Mouse (Mus musculus): ENCODE results near the gene Gm28305.

The Gm28305 gene

DNA sequence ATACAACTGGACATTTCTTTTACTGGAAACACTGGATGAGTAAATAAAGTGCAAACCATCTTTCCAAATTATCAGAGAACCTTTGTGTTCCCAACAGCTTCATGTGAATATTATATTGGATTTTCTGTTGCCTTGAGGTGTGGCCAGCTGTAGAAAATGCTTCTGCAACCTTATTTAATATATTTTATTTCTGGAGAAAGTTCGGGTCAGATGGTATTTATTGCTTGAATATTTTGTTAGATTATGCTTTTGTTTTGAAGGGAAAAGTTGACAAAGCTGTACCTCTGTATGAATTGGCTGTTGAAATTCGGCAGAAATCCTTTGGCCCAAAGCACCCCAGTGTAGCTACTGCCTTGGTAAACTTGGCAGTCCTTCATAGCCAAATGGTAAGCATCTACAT is at the start of gene Gm28305:
Gene Gm28305, plus strand, starts transcription at position 301 of the 400 bp plus-strand sequence.
- DNase-seq (ENCODE audit: inconsistent age in 2 of 2, low spot score in 1 of 2), result no peak

DNA sequence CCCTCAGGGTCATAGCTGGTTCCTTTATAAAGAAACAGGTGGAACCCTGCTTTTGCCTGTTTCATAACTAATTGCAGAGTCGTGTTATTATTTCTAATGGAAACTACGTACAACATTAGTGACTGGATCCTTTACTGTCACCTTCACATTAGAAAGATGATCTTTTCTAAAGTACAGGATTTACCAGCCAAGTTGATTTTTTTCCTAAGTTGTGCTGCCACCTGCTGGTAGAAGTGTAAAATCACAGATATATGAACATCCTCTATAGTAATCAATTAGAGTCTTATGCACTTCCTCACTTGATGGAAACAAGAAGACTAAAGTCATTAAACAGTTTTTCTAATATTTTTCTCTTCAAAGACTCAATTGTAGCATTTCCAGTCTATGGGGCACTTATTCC is 44.0 kb upstream of the Gm28305 start:
- DNase-seq (ENCODE audit: inconsistent age in 2 of 2, low spot score in 1 of 2), result peak; percentile 16 to 81

DNA sequence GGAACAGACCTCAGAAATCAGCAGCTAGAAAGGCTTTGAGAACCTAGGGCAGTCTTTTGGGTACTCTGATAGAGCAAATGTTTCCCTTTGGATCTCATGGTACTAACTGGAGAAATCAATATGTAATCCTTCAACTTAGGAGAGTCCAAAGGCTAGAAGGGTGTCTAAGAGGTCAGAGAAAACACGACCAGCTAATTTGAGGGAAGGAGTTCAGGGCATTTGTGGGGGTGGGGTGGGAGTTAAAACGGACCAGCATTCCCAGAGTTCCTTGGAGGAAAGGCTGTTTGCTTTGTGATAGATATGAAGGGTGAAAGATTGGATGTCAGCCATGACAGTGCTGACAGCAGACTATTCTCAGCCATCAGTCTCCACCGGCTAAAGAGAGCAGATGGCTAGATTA is 39.9 kb upstream of the Gm28305 start:
- DNase-seq (ENCODE audit: inconsistent age in 2 of 2, low spot score in 1 of 2), result peak in 1 of 2 experiments; percentile 28

DNA sequence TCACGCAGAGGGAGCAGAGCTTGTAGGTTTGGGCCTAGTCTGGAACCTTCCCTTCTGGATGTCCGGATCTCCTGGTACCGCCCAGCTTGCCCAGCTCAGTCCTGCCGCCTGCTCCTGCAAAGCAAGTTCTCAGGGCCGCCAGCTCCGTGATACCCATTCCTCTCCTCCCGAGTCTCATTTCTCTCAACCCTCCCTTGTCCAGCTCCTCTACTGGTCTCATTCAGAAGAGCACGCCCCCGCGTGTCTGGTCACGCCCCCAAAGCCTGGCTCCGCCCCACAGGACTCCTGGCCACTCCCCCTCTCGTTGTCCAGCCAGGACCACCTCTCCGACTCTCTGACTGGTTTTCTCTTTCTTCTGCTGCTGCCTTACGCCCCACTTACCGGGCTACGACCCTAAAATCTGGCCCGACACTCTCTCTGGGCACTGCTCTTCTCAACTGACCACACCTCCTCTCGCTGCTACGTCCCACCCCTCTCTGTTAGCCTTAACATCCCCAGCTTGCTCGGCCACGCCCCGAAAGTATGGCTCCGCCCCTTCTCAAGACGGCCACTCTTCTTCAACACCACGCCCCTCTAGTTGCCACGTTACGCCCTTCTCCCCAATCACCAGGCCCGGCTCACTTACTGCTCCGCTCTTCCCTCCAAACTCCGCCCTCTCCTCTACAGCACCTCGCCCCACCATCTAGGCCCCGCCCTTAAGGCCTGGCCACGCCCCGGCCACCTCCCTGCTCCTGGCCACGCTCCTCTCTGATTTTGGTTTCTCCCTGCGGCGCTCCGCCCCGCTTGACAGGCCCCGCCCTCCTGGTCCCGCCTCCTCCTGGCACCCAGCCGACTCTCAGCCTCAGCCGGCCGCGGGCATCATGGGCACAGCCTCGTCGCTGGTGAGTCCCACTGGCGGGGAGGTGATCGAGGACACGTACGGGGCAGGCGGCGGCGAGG is 38.3 kb upstream of the Gm28305 start, which contains the start of gene Nphp3:
Gene Nphp3, plus strand, starts transcription at position 624 of the 939 bp plus-strand sequence.
- DNase-seq (ENCODE audit: inconsistent age in 2 of 2, low spot score in 1 of 2), result peak; percentile 100

DNA sequence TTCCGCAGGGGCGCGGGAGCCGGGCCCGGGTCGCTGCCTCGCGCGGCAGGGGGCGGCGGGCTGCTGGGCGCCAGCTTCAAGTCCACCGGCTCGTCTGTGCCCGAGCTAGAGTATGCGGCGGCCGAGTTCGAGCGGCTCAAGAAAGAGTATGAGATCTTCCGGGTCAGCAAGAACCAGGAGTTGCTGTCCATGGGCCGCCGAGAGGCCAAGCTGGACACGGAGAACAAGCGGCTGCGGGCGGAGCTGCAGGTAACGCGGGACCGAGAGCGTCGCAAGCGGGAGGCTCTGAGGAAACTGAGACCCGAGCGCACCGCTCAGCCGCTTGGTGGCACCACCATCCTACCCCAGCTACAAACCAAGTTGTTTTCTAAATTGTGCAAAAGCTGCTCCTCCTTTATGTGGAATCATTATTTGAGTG is 37.5 kb upstream of the Gm28305 start:
- no peak for DNase-seq (ENCODE audit: inconsistent age in 2 of 2, low spot score in 1 of 2)

DNA sequence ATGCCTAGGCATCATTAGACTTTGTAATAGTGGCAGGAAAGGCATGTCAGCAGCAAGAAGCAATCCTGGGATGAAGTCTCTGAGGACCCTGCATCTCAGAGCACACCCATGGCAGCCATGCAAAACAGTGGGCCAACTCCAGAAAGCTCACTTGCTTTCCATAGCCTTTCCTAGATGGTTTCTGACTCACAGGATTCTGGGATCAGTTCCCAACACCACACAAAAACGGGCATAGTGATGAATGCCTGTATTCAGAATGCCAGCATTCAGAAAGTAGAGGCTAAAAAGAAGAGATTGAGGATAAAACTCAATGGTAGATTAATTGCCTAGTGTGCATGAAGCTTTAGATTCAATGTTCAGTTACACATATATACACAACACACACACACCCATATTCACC is 25.9 kb upstream of the Gm28305 start:
- no peak for DNase-seq (ENCODE audit: inconsistent age in 2 of 2, low spot score in 1 of 2)

DNA sequence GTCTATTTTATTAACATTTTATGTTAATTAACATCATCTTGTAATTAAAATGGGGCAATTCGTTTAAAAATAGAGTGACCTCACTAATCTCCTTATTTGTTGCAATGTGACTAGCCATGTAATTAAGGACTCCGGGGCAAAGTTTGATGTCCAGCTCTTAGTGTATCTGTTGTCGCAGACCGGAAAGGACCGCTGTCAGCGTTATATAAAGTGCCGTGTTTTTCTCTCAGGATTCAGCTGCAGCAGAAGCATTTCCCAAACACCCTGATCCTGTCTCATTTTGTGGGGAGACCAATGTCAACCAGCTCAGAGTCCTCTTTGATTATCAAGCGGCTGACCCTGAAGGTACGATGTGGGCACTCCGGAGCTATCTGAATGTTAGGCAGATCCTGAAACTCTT is 19.4 kb upstream of the Gm28305 start:
- no peak for DNase-seq (ENCODE audit: inconsistent age in 2 of 2, low spot score in 1 of 2)

DNA sequence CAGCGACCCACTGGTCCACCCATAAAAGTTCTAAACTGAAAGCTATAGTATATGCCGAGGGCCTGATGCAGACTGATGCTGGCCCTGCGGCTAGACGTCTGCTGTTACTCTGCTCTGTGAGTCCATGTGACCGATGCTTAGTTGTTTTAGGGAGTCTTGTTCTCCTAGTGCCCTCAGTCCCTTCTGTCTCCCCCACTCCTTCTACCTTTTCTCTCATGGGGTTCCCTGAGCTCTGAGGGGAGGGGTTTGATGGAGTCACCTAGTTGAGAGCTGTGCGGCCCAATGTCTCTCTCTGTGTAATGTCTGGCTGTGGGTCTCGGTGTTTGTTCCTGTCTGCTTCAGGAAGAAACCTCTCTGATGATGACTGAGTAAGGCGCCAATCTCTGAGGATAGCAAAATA is 13.3 kb upstream of the Gm28305 start:
- no peak for DNase-seq (ENCODE audit: inconsistent age in 2 of 2, low spot score in 1 of 2)

DNA sequence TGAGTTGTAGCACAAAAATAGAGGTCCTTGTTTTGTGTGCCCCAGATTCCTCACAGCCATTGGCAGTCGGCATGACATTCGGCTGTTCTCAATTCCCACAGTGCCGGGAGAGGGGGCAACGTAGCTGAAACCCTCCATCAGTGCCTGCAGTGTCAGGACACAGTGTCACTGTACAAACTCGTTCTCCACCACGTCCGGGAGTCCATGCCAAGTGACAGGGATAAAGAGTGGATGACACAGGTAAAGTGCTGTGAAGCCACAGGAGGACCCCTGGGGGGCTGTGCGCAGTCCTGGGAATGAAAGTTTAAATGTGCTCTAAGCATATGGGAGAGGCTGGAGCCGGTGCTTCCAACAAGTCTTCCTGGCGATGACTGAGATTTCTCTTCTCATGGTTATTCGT is 10.6 kb upstream of the Gm28305 start:
- DNase-seq (ENCODE audit: inconsistent age in 2 of 2, low spot score in 1 of 2), result no peak

DNA sequence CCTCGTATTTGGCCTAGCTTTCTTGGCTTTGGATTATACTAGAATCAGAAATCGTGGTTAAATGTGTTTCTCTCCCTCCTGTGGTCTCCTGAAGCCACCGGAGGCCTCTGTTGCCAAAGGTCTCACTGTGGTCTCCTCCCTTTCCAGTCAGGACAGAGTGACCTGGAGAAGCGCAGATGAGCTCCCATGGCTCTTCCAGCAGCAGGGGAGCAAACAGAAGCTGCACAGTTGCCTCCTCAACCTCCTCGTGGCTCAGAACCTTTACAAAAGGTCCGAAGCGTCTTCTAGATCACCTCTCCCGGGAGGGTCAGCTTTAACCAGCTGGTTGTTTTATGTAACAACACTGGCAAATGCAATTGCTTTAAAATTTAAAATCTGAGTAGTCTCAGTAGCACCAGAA is 6.2 kb upstream of the Gm28305 start:
- DNase-seq (ENCODE audit: inconsistent age in 2 of 2, low spot score in 1 of 2), result no peak

DNA sequence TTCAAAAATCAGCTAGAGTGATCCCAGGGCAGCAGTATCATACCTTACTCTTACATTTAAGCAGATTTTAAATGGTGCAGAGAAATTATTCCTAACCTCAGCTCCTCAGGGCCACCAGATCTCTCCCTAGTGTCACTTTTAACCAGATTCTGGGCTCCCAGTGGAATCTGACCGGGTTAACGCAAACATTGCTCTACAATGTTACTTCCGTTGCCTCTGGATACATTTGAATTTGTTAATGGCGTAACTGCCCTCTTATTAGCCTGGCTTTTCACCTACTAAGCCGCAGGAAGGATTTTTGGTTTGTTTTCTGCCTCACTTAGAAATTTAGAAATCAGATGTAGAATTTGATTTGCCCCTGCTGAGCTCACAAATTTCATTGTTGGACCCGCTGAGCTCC is 5.7 kb upstream of the Gm28305 start:
- no peak for DNase-seq (ENCODE audit: inconsistent age in 2 of 2, low spot score in 1 of 2)

DNA sequence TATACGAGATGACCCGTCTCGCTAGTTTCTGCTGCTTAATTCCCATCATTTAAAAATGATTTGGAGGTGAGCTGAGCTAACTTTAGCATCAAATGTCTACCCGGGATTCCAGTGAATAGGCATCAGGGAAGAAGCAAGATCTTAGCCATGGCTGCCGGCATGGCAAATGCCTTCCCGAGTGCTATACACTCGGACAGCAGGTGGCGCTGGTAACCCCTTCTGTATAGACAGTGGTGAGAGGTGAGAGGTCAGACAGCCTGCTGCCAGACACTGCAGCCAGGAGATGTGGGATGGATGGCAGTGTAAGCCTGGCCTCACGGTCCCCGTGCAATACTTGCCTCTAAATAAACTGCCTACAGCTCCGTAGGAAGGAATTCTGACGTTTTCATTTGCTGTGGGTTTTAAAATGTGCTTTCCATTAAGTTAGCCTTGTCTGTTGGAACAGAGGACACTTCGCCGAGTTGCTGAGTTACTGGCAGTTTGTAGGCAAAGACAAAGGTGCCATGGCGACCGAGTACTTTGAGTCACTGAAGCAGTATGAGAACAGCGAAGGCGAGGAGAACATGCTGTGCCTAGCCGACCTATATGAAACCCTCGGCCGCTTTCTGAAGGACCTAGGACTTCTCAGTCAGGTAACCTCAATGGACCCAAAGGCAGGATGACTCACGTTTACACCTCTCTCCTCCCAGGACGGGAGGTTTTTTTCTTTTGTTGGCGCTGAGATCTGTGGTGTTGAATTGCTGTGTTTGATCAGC is 5.0 kb upstream of the Gm28305 start:
- DNase-seq (ENCODE audit: inconsistent age in 2 of 2, low spot score in 1 of 2), result peak; percentile 62 to 91

DNA sequence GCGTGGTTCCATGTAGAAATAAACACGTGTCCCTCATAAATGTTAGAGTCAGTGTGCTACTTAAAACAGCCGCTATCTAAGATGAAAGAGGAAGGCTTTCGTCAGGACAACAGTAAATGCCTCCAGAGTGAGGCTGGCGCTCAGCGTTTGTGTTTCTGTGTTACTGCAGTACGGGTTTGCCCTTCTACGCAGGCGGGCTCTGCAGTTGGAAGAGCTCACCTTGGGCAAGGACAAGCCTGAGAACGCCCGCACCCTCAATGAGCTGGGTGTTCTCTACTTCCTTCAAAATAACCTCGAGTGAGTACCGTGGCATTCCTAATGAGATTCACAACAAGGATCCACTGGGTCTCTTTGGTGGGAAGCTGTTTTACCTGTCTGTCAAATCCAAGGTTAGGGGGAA is 2.2 kb upstream of the Gm28305 start:
- no peak for DNase-seq (ENCODE audit: inconsistent age in 2 of 2, low spot score in 1 of 2)

DNA sequence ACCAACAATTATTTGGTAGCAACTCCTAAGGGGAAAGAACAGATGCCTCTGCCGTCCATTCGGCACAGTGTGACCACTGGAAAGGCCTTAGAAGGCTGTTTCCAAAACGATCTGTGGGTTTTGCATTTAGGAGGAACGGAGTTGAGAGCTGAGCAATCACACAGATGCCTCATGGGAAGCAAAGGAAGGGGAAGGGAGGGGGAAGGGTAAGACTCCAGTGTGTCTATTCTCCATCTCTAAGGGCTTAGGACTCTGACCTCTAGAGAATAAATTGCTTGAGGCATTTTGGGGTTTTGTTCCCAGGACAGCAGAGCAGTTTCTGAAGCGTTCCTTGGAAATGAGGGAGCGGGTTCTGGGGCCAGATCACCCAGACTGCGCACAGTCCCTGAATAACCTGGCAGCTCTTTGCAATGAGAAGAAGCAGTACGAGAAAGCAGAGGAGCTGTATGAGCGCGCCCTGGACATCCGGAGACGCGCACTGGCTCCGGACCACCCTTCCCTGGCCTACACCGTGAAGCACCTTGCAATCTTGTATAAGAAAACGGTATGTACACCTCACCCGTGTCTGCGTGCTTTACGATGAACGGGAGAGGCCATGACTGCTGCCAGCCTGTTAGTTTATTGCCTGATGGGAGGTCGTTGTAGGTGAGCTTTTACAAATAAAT is 1.3 kb upstream of the Gm28305 start:
- no peak for DNase-seq (ENCODE audit: inconsistent age in 2 of 2, low spot score in 1 of 2)

DNA sequence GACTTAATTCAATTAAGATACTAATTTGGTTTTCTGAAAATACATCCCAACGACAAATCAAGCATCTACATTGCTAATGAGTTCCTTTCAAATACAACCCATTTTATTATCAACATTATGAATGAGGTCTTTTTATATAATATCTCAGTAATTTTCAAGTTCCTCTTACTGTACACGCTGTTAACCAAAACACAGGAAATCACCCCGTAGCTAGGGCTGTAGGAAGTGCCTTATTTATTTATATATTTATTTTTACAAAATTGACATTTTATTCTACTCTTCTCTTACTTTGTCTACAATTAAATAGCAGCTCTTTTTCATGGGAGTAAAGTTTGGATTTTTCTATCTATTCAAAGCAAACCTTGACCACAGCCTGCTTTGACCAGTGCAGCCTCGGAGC is 720 bp upstream of the Gm28305 start:
- no peak for DNase-seq (ENCODE audit: inconsistent age in 2 of 2, low spot score in 1 of 2)

DNA sequence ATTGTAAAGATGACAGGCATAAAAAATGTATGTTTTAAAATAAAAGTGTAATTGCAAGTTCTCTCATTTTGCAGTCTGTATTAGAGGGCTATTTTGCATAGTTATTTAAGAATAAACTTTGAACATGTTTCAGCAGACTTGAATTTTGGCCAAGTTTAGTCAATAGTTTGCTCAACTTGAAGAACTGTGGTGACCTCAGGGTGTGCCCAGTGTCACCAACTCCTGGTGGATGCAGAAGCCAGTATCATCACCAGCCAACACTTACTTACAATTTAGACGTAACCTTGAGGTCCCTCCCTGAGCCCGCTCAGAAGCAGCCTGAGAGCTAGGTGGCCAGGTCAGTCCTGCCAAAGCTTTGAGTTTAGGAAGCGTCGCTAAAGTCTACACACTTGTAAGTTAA is 3.2 kb downstream of the Gm28305 start:
- peak in 1 of 2 experiments; percentile 33 for DNase-seq (ENCODE audit: inconsistent age in 2 of 2, low spot score in 1 of 2)

DNA sequence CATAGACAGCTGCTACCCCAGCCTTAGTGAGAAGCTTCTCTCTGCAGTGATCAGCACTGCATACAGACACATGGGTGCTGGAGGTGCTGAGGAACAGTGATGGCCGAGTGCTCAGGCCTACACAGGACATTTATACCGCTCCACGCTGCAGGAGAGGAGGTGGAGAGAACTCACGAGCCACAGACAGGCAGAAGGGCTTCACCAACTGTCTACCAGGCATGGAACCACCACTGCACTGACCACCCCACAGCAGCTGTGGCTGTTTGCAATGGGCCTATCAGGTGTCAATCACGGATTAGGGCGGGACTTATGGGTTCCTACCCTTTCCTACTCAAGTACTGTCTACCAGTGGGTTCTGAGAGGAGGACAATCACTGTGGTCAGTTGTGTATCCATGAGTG is 10.6 kb downstream of the Gm28305 start:
- no peak for DNase-seq (ENCODE audit: inconsistent age in 2 of 2, low spot score in 1 of 2)

DNA sequence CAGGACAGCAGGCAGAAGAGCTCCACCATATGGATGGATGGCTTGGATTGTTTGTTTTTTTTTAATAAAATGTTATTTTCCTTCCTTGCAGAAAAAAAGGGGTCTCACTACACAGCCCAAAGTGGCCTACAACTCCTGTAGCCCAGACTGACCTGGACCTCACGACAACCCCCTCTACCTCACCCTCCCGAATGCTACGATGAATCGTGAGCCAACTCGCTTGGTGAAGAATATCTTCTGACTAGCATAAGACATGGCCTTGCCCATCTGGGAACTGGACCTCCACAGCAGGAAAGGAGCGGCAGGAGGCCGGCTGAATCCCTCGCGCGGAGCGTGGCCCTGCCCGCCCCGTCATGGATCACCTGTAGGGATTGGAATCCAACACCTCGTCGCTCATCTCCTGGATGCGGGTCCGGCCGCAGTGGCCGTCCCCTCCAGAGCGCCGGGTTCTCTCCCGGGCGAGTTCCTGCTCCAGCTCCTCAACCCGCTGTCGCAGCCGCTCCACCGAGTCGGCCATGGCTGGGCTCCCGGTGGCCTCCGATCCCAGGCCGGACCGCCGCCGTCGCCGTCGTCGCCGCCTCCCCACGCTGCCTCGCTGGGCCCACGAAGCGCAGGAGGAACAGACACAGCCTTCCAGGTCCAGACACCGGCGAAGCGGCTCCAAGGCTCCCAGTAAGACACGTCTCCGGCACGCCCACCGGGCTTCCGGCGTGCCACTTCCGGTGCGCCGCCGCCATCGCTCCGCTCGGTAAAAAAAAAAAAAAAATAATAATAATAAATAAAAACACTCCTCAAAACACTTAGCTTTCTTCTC is 22.2 kb downstream of the Gm28305 start, which contains the start of gene Uba5:
Gene Uba5, minus strand, starts transcription at position 705 of the 814 bp plus-strand sequence.
- DNase-seq (ENCODE audit: inconsistent age in 2 of 2, low spot score in 1 of 2), result peak in 1 of 2 experiments; percentile 78

DNA sequence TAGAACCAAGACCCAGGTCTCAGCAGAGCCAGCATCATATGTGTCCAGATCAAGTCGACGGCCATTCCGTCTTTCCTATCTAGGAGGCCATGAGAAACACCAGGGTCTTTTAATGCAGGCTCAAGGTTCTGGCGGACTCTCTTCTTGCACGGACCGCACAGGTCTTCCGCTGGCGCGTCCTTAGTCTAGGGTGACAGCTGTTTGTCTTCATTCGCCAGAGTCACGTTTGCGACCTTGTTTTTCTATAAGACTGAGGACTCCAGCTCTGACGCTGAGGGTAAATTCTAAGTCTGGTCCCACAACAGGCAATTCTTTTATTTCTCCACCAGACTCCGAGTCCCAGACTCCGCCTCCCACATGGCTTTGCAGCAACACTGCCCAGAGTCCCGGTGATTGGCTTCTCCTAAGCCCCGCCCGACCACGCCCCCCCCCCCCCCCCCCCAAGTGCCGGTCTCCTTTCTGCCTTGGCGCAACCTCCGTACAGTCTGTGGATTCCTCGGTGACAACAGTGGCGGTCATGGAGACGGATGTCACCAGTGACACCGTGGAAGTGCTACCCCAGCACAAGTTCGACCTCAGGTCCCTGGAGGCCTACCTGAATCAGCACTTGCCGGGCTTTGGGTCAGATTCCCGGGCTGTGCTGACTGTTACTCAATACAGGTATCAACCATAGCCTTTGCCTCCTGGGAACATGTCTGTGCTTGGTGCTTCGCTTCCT is 22.9 kb downstream of the Gm28305 start, which contains the start of gene Acad11:
Gene Acad11, plus strand, starts transcription at position 134 of the 718 bp plus-strand sequence.
- DNase-seq (ENCODE audit: inconsistent age in 2 of 2, low spot score in 1 of 2), result peak; percentile 87 to 97

DNA sequence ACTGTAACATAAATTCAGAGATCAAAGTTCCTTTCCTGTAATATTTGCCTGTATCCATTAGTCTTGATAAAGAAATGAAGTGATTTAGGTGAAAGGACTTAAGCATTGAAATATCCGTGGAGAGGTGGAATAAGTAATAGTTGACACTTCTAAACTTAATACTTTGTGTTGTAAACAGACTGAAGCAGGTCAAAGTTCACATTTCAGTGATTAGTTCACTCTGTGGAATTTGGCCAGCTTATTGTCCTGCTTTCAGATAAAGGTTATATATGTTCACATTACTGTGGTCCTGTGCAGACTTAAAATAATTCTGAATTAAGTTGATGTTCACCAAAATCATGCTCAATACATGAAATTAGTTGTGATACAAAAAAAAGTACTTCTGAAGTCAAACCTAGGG is 24.1 kb downstream of the Gm28305 start:
- no peak for DNase-seq (ENCODE audit: inconsistent age in 2 of 2, low spot score in 1 of 2)
